Mouse (Mus musculus) limb, embryonic 14.5 days (tissue): ENCODE measurements around the gene Spem2. TPM values are rescaled to one million over a fixed set of nuclear protein-coding genes. Genes with fewer than 3 reads are reported as not detected.

Experiments used
- ATAC-seq: fragments of 200-750 bp; cut with Nextera tagmentation; 2 replicates; pipeline ENCODE4 v1.8.0; 2017; ENCODE audit warnings: low read depth, moderate number of reproducible peaks, moderate TSS enrichment; ENCODE audit not compliant: low FRiP score
- DNase-seq: peaks from one replicate; pipeline ENCODE4 v3.0.0-alpha.2; 2015; ENCODE audit warnings: low spot score
- H3K27ac ChIP-seq: fragments of 300-500 bp; sonication (generic); replicated peaks from 2 replicates; pipeline ENCODE4 v1.5.1; 2014; ENCODE audit warnings: low read depth, mild to moderate bottlenecking, low read length, moderate library complexity, mixed read lengths
- H3K27me3 ChIP-seq: fragments of 300-500 bp; sonication (generic); 2 replicates; pipeline ENCODE4 v1.6.1; 2014; ENCODE audit warnings: low read length, mixed read lengths; ENCODE audit not compliant: control insufficient read depth, insufficient read depth
- H3K36me3 ChIP-seq: fragments of 300-500 bp; sonication (generic); 2 replicates; pipeline ENCODE4 v1.6.1; 2014; ENCODE audit warnings: mild to moderate bottlenecking, low read length, moderate library complexity, mixed read lengths; ENCODE audit not compliant: control insufficient read depth, insufficient read depth
- H3K4me1 ChIP-seq: fragments of 300-500 bp; sonication (generic); 2 replicates; pipeline ENCODE4 v1.6.1; 2014; ENCODE audit warnings: antibody characterized with exemption, low read length, mixed read lengths; ENCODE audit not compliant: control insufficient read depth, insufficient read depth
- H3K4me2 ChIP-seq: fragments of 300-500 bp; sonication (generic); replicated peaks from 2 replicates; pipeline ENCODE4 v1.6.1; 2014; ENCODE audit warnings: low read depth, mild to moderate bottlenecking, low read length, moderate library complexity; ENCODE audit not compliant: severe bottlenecking
- H3K4me3 ChIP-seq: fragments of 300-500 bp; sonication (generic); replicated peaks from 2 replicates; pipeline ENCODE4 v1.5.1; 2014; ENCODE audit warnings: low read length
- H3K9ac ChIP-seq: fragments of 300-500 bp; sonication (generic); 2 replicates; pipeline ENCODE4 v1.6.1; 2014; ENCODE audit warnings: mild to moderate bottlenecking, low read depth, low read length, moderate library complexity; ENCODE audit not compliant: severe bottlenecking
- H3K9me3 ChIP-seq: fragments of 300-500 bp; sonication (generic); 2 replicates; pipeline ENCODE4 v1.6.1; 2016; ENCODE audit warnings: low read length; ENCODE audit not compliant: control insufficient read depth
- POLR2A ChIP-seq: fragments of 200-500 bp; IDR thresholded peaks from 2 replicates; pipeline ENCODE4 v1.8.0; 2012; ENCODE audit warnings: inconsistent platforms, mild to moderate bottlenecking, moderate library complexity, borderline replicate concordance; ENCODE audit not compliant: insufficient read depth, insufficient read length; ENCODE audit errors: extremely low read depth
- WGBS: fragments of 180-500 bp; shearing (Covaris S2); extraction: QIAGEN DNeasy Blood & Tissue Kit; methylation state at CpG from one replicate; pipeline ENCODE4 v1.1.7; 2014; 5-methylcytosine and 5-hydroxymethylcytosine counted together
- polyA plus RNA-seq, 2 experiments: library from polyadenylated mRNA; depleted of rRNA in 1 of 2; stranded (reverse) in 1 of 2; unstranded in 1 of 2; fragments of >200 nt; fragmentation: Nextera tagmentation in 1 of 2; extraction: Ambion mirVana in 1 of 2; gene quantifications; 2 replicates each; pipeline versions ENCODE4 v1.2.1 to v1.2.3; 2012 to 2014

The Spem2 gene
- polyA plus RNA-seq, 2 experiments: not detected

GRCm38 (mm10) chr11:69789431-69789830 lies 28.8 kb downstream of the Spem2 start:
- ATAC-seq: no peak
- no peaks in the 10 kb centered on the region for H3K9me3 ChIP-seq
- DNase-seq: no peak
- H3K36me3 ChIP-seq: no peaks in the 10 kb centered on the region
- H3K4me3 ChIP-seq: no peak overlapping the region
- 65% methylated on average over 5 of the region's 5 CpGs for WGBS
- TF ChIP-seq POLR2A: no peak
- no peak overlapping the region for H3K27ac ChIP-seq
- no peaks in the 10 kb centered on the region for H3K27me3 ChIP-seq
- no peaks in the 10 kb centered on the region for H3K4me1 ChIP-seq
- no peak overlapping the region for H3K9ac ChIP-seq
- no peak overlapping the region for H3K4me2 ChIP-seq

GRCm38 (mm10) chr11:69787306-69787705 lies 31.0 kb downstream of the Spem2 start:
- Histone ChIP-seq H3K4me2 (no peak overlapping the region), H3K4me3 (no peak overlapping the region), H3K9ac (no peak overlapping the region), H3K4me1 (no peaks in the 10 kb centered on the region), H3K27me3 (no peaks in the 10 kb centered on the region), H3K27ac (no peak overlapping the region), H3K36me3 (no peaks in the 10 kb centered on the region), H3K9me3 (no peaks in the 10 kb centered on the region)
- WGBS: 88% methylated on average over 5 of the region's 5 CpGs
- ATAC-seq (no peak), DNase-seq (no peak)
- no peak for TF ChIP-seq POLR2A

GRCm38 (mm10) chr11:69784793-69785272 lies 33.4 kb downstream of the Spem2 start:
- Histone ChIP-seq H3K27me3 (no peaks in the 10 kb centered on the region), H3K4me3 (0 out of 2 replicates have a peak overlapping the region, but pooled peaks have one; percentile 7), H3K27ac (no peak overlapping the region), H3K9ac (no peak overlapping the region), H3K4me2 (peak overlapping the region; percentile 15; the same call in 1 of the 2 replicates), H3K9me3 (no peaks in the 10 kb centered on the region), H3K36me3 (no peaks in the 10 kb centered on the region), H3K4me1 (no peaks in the 10 kb centered on the region)
- DNase-seq (no peak), ATAC-seq (no peak)
- 35% methylated on average over 15 of the region's 15 CpGs for WGBS
- TF ChIP-seq POLR2A: no peak

GRCm38 (mm10) chr11:69781828-69782227 lies 36.4 kb downstream of the Spem2 start:
- peaks cover 18% of the 10 kb centered on the region for H3K36me3 ChIP-seq

GRCm38 (mm10) chr11:69778985-69779384 lies 39.3 kb downstream of the Spem2 start:
- Histone ChIP-seq H3K9ac (no peak overlapping the region), H3K27me3 (no peaks in the 10 kb centered on the region), H3K4me1 (peaks cover 6% of the 10 kb centered on the region), H3K4me2 (no peak overlapping the region), H3K4me3 (no peak overlapping the region), H3K36me3 (peaks cover 29% of the 10 kb centered on the region), H3K9me3 (no peaks in the 10 kb centered on the region), H3K27ac (no peak overlapping the region)
- no peak for TF ChIP-seq POLR2A
- DNase-seq (no peak), ATAC-seq (no peak)
- 33% methylated on average over 7 of the region's 7 CpGs for WGBS

More at GRCm38 (mm10) chr11:69781828-69782227, 36.4 kb downstream of the Spem2 start:
- ATAC-seq (no peak), DNase-seq (no peak)
- 19% methylated on average over 4 of the region's 4 CpGs for WGBS
- TF ChIP-seq POLR2A: no peak
- H3K9ac ChIP-seq: no peak overlapping the region
- H3K27ac ChIP-seq: no peak overlapping the region
- H3K27me3 ChIP-seq: no peaks in the 10 kb centered on the region
- no peak overlapping the region for H3K4me3 ChIP-seq
- H3K4me2 ChIP-seq: no peak overlapping the region
- peaks cover 6% of the 10 kb centered on the region for H3K4me1 ChIP-seq
- H3K9me3 ChIP-seq: no peaks in the 10 kb centered on the region
